Mouse (Mus musculus): ENCODE data around the gene Cryaa.

Cryaa gene

GRCm38 (mm10) chr17:31660661-31661250 lies 16.9 kb upstream of the Cryaa start:
- DNase-seq: peak; percentile 19 to 54

- peak in 1 of 2 experiments; percentile 16 for DNase-seq
These were observed 14.8 kb upstream of the Cryaa start for GRCm38 (mm10) chr17:31662855-31663254.

GRCm38 (mm10) chr17:31664760-31665159 lies 12.8 kb upstream of the Cryaa start:
- peak; percentile 91 to 92 for DNase-seq

GRCm38 (mm10) chr17:31668306-31668705 lies 9.3 kb upstream of the Cryaa start:
- no peak for DNase-seq

GRCm38 (mm10) chr17:31670163-31670562 lies 7.4 kb upstream of the Cryaa start:
- DNase-seq: no peak

GRCm38 (mm10) chr17:31671698-31672097 lies 5.9 kb upstream of the Cryaa start:
- DNase-seq: no peak

- DNase-seq: no peak
These were observed 5.3 kb upstream of the Cryaa start for GRCm38 (mm10) chr17:31672279-31672678.

GRCm38 (mm10) chr17:31674426-31674825 lies 3.2 kb upstream of the Cryaa start:
- no peak for DNase-seq

- no peak for DNase-seq
These were observed 2.8 kb downstream of the Cryaa start for GRCm38 (mm10) chr17:31680450-31680849.

- peak; percentile 91 to 92 for DNase-seq
These were observed 8.1 kb downstream of the Cryaa start for GRCm38 (mm10) chr17:31685514-31686224.

- peak; percentile 25 to 64 for DNase-seq
These were observed 8.6 kb downstream of the Cryaa start for GRCm38 (mm10) chr17:31686225-31686564.

- peak; percentile 44 to 71 for DNase-seq
These were observed 10.5 kb downstream of the Cryaa start for GRCm38 (mm10) chr17:31688112-31688511.

GRCm38 (mm10) chr17:31689606-31690005 lies 12.0 kb downstream of the Cryaa start:
- DNase-seq: no peak

GRCm38 (mm10) chr17:31692918-31693317 lies 15.3 kb downstream of the Cryaa start:
- DNase-seq: no peak

GRCm38 (mm10) chr17:31693330-31694022 lies 15.9 kb downstream of the Cryaa start:
- peak; percentile 84 to 87 for DNase-seq

GRCm38 (mm10) chr17:31694023-31694376 lies 16.4 kb downstream of the Cryaa start:
- DNase-seq: no peak

- DNase-seq: peak; percentile 36 to 63
These were observed 17.3 kb downstream of the Cryaa start for GRCm38 (mm10) chr17:31694949-31695348.

GRCm38 (mm10) chr17:31695356-31695755 lies 17.7 kb downstream of the Cryaa start:
- peak; percentile 56 to 81 for DNase-seq

- DNase-seq: no peak
These were observed 20.7 kb downstream of the Cryaa start for GRCm38 (mm10) chr17:31698347-31698746.

GRCm38 (mm10) chr17:31703276-31703980 lies 25.8 kb downstream of the Cryaa start:
- DNase-seq: peak; percentile 24 to 77

GRCm38 (mm10) chr17:31705271-31706020 lies 27.8 kb downstream of the Cryaa start:
- DNase-seq: no peak

GRCm38 (mm10) chr17:31709121-31709741 lies 31.6 kb downstream of the Cryaa start:
- DNase-seq: peak; percentile 40 to 68
